Mouse (Mus musculus) forebrain, embryonic 11.5 days (tissue): ENCODE results near the gene Trp53inp2. TPM values are rescaled to one million over a fixed set of nuclear protein-coding genes. Genes with fewer than 3 reads are reported as not detected.

Experiments
- ATAC-seq: fragments of 200-750 bp; cut with Nextera tagmentation; replicated peaks from 2 replicates; pipeline ENCODE4 v1.8.0; 2017; ENCODE audit warnings: moderate TSS enrichment; ENCODE audit not compliant: low FRiP score
- DNase-seq: peaks from one replicate; pipeline ENCODE4 v3.0.0-alpha.2; 2017; ENCODE audit warnings: low spot score
- H3K27ac ChIP-seq: fragments of 300-500 bp; sonication (generic); 2 replicates; pipeline ENCODE4 v1.5.1; 2014; ENCODE audit warnings: low read depth, low read length
- H3K27me3 ChIP-seq: fragments of 300-500 bp; sonication (generic); 2 replicates; pipeline ENCODE4 v1.6.1; 2014; ENCODE audit warnings: mild to moderate bottlenecking, low read length, mixed read lengths; ENCODE audit not compliant: control insufficient read depth, insufficient read depth
- H3K36me3 ChIP-seq: fragments of 300-500 bp; sonication (generic); 2 replicates; pipeline ENCODE4 v1.6.1; 2014; ENCODE audit warnings: mild to moderate bottlenecking, low read length, moderate library complexity, mixed read lengths; ENCODE audit not compliant: control insufficient read depth, insufficient read depth
- H3K4me1 ChIP-seq: fragments of 300-500 bp; sonication (generic); replicated peaks from 2 replicates; pipeline ENCODE4 v1.6.1; 2014; ENCODE audit warnings: low read length, mixed read lengths; ENCODE audit not compliant: control insufficient read depth, insufficient read depth
- H3K4me2 ChIP-seq: fragments of 300-500 bp; sonication (generic); 2 replicates; pipeline ENCODE4 v1.6.1; 2014; ENCODE audit warnings: low read depth, mild to moderate bottlenecking, low read length, moderate library complexity, mixed read lengths; ENCODE audit not compliant: severe bottlenecking
- H3K4me3 ChIP-seq: fragments of 300-500 bp; sonication (generic); 2 replicates; pipeline ENCODE4 v1.5.1; 2014; ENCODE audit warnings: low read depth, low read length
- H3K9ac ChIP-seq: fragments of 300-500 bp; sonication (generic); 2 replicates; pipeline ENCODE4 v1.6.1; 2014; ENCODE audit warnings: low read length
- H3K9me3 ChIP-seq: fragments of 300-500 bp; sonication (generic); 2 replicates; pipeline ENCODE4 v1.6.1; 2016; ENCODE audit warnings: low read length, mixed read lengths; ENCODE audit not compliant: control insufficient read depth
- WGBS: fragments of 180-500 bp; shearing (Covaris S2); extraction: QIAGEN DNeasy Blood & Tissue Kit; methylation state at CpG from one replicate; pipeline ENCODE4 v1.1.7; 2014; 5-methylcytosine and 5-hydroxymethylcytosine counted together
- polyA plus RNA-seq: library from polyadenylated mRNA; unstranded; fragments of >200 nt; fragmentation: Nextera tagmentation; extraction: Ambion mirVana; gene quantifications from 2 replicates; pipeline ENCODE4 v1.2.1, GENCODE M21; 2014

Gene Trp53inp2
- polyA plus RNA-seq, 1 experiment from 2014 or later: 60.3 TPM

- no peaks in the 10 kb centered on the region; the same call in 1 of the 2 replicates for H3K4me1 ChIP-seq
- ATAC-seq (no peak), DNase-seq (no peak)
- H3K4me3 ChIP-seq: no peak overlapping the region
- no peak overlapping the region for H3K27ac ChIP-seq
- no peak overlapping the region for H3K4me2 ChIP-seq
- 0 out of 2 replicates have a peak, but pooled peaks cover 4% of the 10 kb centered on the region for H3K27me3 ChIP-seq
- no peaks in the 10 kb centered on the region for H3K36me3 ChIP-seq
- no peak overlapping the region for H3K9ac ChIP-seq
- 80% methylated on average over 10 of the region's 10 CpGs for WGBS
- no peaks in the 10 kb centered on the region for H3K9me3 ChIP-seq
Observed at GRCm38 (mm10) chr2:155376191-155376590, 4.7 kb upstream of the Trp53inp2 start.

GRCm38 (mm10) chr2:155381060-155381437, 190 bp downstream of the Trp53inp2 start:
- no peaks in the 10 kb centered on the region for H3K9me3 ChIP-seq
- peak overlapping the region; percentile 87 for H3K4me3 ChIP-seq
- 1% methylated on average over 11 of the region's 11 CpGs for WGBS
- 0 out of 2 replicates have a peak, but pooled peaks cover 4% of the 10 kb centered on the region for H3K27me3 ChIP-seq
- ATAC-seq (no peak), DNase-seq (no peak)
- peak overlapping the region; percentile 69 for H3K4me2 ChIP-seq
- H3K27ac ChIP-seq: no peak overlapping the region; the same call in 1 of the 2 replicates
- peaks cover 2% of the 10 kb centered on the region; the same call in 1 of the 2 replicates for H3K36me3 ChIP-seq
- peaks cover 3% of the 10 kb centered on the region for H3K4me1 ChIP-seq
- H3K9ac ChIP-seq: peak overlapping the region; percentile 93

- Histone ChIP-seq H3K4me2 (peak overlapping the region; percentile 69), H3K4me3 (peak overlapping the region; percentile 87), H3K9ac (peak overlapping the region; percentile 93), H3K27ac (peak overlapping the region; percentile 92), H3K9me3 (no peaks in the 10 kb centered on the region), H3K4me1 (peaks cover 6% of the 10 kb centered on the region), H3K36me3 (peaks cover 2% of the 10 kb centered on the region; the same call in 1 of the 2 replicates), H3K27me3 (0 out of 2 replicates have a peak, but pooled peaks cover 4% of the 10 kb centered on the region)
- under 1% methylated on average over 67 of the region's 68 CpGs for WGBS
- peak; percentile 98 for DNase-seq
- peak; percentile 93 for ATAC-seq
Observed at GRCm38 (mm10) chr2:155381643-155382331, 928 bp downstream of the Trp53inp2 start.

GRCm38 (mm10) chr2:155382332-155382700, 1.5 kb downstream of the Trp53inp2 start:
- no peak for DNase-seq
- Histone ChIP-seq H3K4me3 (peak overlapping the region; percentile 87), H3K36me3 (peaks cover 2% of the 10 kb centered on the region; the same call in 1 of the 2 replicates), H3K9me3 (no peaks in the 10 kb centered on the region), H3K9ac (peak overlapping the region; percentile 93), H3K27me3 (0 out of 2 replicates have a peak, but pooled peaks cover 4% of the 10 kb centered on the region), H3K4me1 (peaks cover 6% of the 10 kb centered on the region), H3K4me2 (peak overlapping the region; percentile 69), H3K27ac (0 out of 2 replicates have a peak overlapping the region, but pooled peaks have one; percentile 92)
- peak; percentile 13; the same call in 1 of the 2 replicates for ATAC-seq
- 22% methylated on average over 6 of the region's 6 CpGs for WGBS

- Histone ChIP-seq H3K27ac (no peak overlapping the region), H3K27me3 (0 out of 2 replicates have a peak, but pooled peaks cover 4% of the 10 kb centered on the region)
Observed at GRCm38 (mm10) chr2:155382791-155383438, 2.1 kb downstream of the Trp53inp2 start.

GRCm38 (mm10) chr2:155385090-155385489, 4.2 kb downstream of the Trp53inp2 start:
- Histone ChIP-seq H3K9me3 (no peaks in the 10 kb centered on the region), H3K9ac (no peak overlapping the region), H3K27me3 (0 out of 2 replicates have a peak, but pooled peaks cover 4% of the 10 kb centered on the region), H3K4me3 (no peak overlapping the region), H3K36me3 (peaks cover 2% of the 10 kb centered on the region; the same call in 1 of the 2 replicates), H3K4me2 (no peak overlapping the region), H3K27ac (no peak overlapping the region), H3K4me1 (peaks cover 6% of the 10 kb centered on the region)
- DNase-seq (peak; percentile 85), ATAC-seq (no peak)
- WGBS: 21% methylated on average over 7 of the region's 7 CpGs

More at GRCm38 (mm10) chr2:155382791-155383438, 2.1 kb downstream of the Trp53inp2 start:
- peak overlapping the region; percentile 87 for H3K4me3 ChIP-seq
- WGBS: 76% methylated on average over 2 of the region's 2 CpGs
- ATAC-seq: no peak
- peaks cover 6% of the 10 kb centered on the region for H3K4me1 ChIP-seq
- peaks cover 2% of the 10 kb centered on the region; the same call in 1 of the 2 replicates for H3K36me3 ChIP-seq
- no peaks in the 10 kb centered on the region for H3K9me3 ChIP-seq
- H3K4me2 ChIP-seq: peak overlapping the region; percentile 69
- no peak for DNase-seq
- H3K9ac ChIP-seq: no peak overlapping the region

GRCm38 (mm10) chr2:155385731-155386533, 5.1 kb downstream of the Trp53inp2 start:
- H3K4me1 ChIP-seq: peaks cover 6% of the 10 kb centered on the region
- peaks cover 2% of the 10 kb centered on the region; the same call in 1 of the 2 replicates for H3K36me3 ChIP-seq
- no peaks in the 10 kb centered on the region for H3K9me3 ChIP-seq
- peak overlapping the region; percentile 33 for H3K9ac ChIP-seq
- 0 out of 2 replicates have a peak overlapping the region, but pooled peaks have one; percentile 8 for H3K4me2 ChIP-seq
- no peak overlapping the region for H3K27ac ChIP-seq
- DNase-seq (peak; percentile 57), ATAC-seq (no peak)
- no peaks in the 10 kb centered on the region for H3K27me3 ChIP-seq
- WGBS: 45% methylated on average over 18 of the region's 18 CpGs
- H3K4me3 ChIP-seq: no peak overlapping the region

GRCm38 (mm10) chr2:155386534-155386899, 5.7 kb downstream of the Trp53inp2 start:
- Histone ChIP-seq H3K4me3 (no peak overlapping the region), H3K27me3 (no peaks in the 10 kb centered on the region), H3K9me3 (no peaks in the 10 kb centered on the region), H3K4me1 (peaks cover 6% of the 10 kb centered on the region), H3K36me3 (peaks cover 2% of the 10 kb centered on the region; the same call in 1 of the 2 replicates), H3K9ac (peak overlapping the region; percentile 33), H3K4me2 (no peak overlapping the region), H3K27ac (no peak overlapping the region)
- DNase-seq (peak; percentile 50), ATAC-seq (no peak)
- WGBS: 12% methylated on average over 27 of the region's 27 CpGs
